Mouse (Mus musculus) splenic B cell, adult 2 months (primary cell): ENCODE data around the gene Fancc.
"Not testable (repeated sequence)": the region's sequence is repeated elsewhere in the genome, so short reads cannot be mapped to it uniquely, and the experiment has no call there.

Experiments used
- DNase-seq: peaks from one replicate; pipeline ENCODE4 v3.0.0-alpha.2; 2011; ENCODE audit warnings: low read depth, low spot score
- H3K27me3 ChIP-seq: 2 replicates; pipeline ENCODE4 v1.6.1; 2012; ENCODE audit warnings: mild to moderate bottlenecking, low read length, moderate library complexity, mixed read lengths; ENCODE audit not compliant: control insufficient read depth, poor library complexity, insufficient read depth, severe bottlenecking
- H3K36me3 ChIP-seq: 2 replicates; pipeline ENCODE4 v1.6.1; 2012; ENCODE audit warnings: mild to moderate bottlenecking, low read length, moderate library complexity, mixed read lengths; ENCODE audit not compliant: control insufficient read depth, poor library complexity, insufficient read depth, severe bottlenecking

Gene Fancc

DNA sequence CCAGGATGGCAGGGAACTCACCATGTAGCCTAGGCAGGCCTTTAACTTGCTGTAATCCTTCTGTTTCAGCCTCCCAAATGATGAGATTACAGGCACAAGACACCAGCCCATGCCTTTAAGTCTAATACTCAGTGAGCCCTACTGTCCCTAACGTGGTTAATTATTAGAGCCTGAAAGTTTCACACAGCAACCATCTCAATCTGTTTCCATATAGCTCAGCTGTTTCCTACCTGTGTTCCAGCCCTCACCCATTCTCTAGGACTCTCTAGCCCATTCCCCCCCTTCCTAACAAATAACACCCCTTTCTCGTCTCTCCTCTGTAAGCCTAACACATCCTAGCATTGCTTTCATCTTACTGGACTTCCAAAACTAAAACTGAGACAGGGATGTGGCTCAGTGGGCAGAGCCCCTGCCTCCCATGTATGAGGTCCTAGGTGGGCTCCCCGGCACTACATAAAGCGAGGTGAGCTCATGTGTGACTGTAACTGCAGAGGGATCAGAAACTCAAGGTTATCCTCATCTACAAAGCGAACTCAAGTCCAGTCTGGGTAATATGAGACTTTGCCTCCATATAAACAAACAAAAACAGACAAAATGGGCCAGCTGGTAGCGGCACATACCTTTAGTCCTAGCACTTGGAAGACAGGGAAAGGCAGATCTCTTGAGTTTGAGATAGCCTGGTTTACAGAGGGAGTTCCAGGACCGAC is 123.5 kb downstream of the Fancc start:
- Histone ChIP-seq H3K27me3 (peaks cover 2% of the 10 kb centered on the region; the same call in 1 of the 2 replicates), H3K36me3 (no peaks in the 10 kb centered on the region)
- DNase-seq, result no peak

- DNase-seq, result no peak
- Histone ChIP-seq H3K27me3 (no peaks in the 10 kb centered on the region), H3K36me3 (no peaks in the 10 kb centered on the region; the same call in 1 of the 2 replicates)
Observed at GRCm38 (mm10) chr13:63361755-63362154, 135.3 kb downstream of the Fancc start.

DNA sequence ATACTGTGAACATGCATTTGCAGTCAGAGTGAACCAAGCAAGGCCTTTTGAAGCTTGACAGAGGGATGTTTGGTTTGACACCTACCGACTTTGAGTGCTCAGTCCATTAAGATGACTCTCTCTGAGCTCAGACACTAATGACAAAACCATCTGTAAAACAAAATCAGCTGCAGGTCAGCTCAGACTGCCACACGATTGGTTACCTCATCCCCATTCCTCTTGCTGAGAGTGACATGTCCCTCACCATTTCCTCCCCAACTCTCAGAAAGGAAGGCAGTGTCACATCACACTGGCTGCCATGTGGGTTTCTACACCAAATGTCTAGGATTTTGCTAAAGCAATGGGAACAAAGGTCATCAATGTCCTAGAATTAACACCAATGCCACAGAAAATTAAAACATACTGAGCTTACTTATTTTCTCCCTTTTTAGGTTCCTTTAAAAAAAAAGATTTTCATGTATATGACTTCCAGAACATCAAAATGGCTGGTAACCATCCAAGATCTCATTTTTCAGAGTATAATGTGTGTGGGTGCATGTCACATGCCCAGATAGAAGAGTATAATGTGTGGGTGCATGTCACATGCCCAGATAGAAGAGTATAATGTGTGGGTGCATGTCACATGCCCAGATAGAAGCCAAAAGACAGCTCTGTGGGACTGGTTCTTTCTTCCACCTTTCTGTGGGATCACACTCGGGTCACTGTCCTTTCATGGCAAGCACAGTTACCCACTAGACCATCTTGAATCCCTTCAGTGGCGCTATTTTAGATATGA is 136.8 kb downstream of the Fancc start:
- H3K27me3 ChIP-seq, result no peaks in the 10 kb centered on the region
- no peak for DNase-seq

DNA sequence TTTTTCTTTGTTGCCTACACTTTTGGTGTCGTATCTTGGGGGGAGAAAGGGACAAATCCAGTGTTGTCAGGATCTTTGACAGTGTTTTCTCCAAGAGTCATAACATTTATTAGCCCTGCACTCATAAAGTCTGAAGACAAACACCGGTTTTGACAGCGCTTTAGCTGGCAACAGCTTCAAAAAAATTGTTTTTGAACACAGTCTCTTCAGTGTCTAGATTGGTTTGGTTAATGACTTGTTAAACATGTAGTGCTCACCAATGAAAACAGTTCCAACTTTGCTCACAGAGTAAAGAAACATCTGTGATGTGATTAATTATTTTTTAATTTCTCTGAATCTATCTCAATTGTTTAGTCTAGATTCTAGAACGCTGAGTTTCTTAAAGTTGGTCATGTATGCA is 137.7 kb downstream of the Fancc start:
- Histone ChIP-seq H3K36me3 (no peaks in the 10 kb centered on the region; the same call in 1 of the 2 replicates), H3K27me3 (no peaks in the 10 kb centered on the region)
- no peak for DNase-seq

More for the DNA sequence above, 136.8 kb downstream of the Fancc start:
- no peaks in the 10 kb centered on the region; the same call in 1 of the 2 replicates for H3K36me3 ChIP-seq

DNA sequence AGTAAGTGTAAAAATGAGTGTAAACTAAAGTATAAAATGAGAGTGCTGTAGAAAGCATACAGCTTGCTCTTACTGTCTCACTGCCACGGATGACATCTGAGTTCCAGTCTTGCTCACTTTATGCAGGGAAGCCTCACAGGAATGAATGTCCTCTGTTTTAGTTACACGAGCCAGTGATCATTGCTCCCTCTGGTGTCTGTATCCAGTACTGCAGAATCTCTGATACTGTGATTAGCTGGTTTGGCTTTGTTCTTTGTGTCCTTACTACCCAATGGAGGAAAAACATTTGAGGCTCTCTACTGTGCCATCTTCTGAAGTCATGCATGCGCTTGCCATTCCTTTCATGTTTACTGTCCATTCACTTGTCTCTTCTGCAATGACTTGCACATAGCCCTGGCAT is 140.5 kb downstream of the Fancc start:
- Histone ChIP-seq H3K36me3 (no peaks in the 10 kb centered on the region; the same call in 1 of the 2 replicates), H3K27me3 (no peaks in the 10 kb centered on the region)
- peak; percentile 70 for DNase-seq

DNA sequence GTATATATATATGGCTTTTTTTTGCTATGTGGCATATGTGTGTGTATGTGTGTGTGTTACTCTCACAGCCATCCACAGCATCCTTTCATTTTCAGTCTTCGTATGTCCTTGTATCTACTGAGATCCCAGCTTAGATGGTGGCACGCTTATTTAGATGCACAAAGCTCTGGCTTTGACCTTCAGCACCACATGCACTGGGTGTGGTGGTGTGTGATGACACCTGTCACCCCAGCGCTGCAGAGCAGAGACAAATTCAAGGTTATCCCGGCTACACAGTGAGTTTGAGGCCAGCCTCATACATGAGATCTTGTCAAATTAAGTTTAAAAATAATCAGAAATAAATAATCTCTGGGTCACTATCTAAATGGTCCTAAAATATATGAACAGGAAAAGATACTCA is 141.0 kb downstream of the Fancc start:
- Histone ChIP-seq H3K27me3 (no peaks in the 10 kb centered on the region), H3K36me3 (no peaks in the 10 kb centered on the region; the same call in 1 of the 2 replicates)
- DNase-seq, result no peak

DNA sequence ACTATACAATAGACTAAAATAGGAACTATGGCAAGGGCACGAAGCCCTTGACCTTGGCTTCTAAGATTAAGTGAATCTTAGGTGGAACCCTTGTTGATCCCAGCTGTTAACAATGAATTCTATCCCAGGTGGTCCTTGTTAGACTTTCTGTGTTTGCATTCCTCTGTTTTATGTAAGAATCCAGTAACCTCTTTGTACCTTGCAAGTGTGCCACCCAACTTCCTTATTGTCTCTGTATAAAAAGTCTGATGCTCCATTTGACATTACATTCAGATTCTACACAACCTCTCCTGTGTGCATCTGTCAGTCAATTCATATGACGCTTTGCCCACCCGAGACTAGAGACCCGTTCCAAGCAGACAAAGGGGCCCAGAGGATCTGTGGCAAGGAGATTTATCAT is 143.8 kb downstream of the Fancc start:
- H3K36me3 ChIP-seq, H3K27me3 ChIP-seq, DNase-seq: not testable (repeated sequence)

- H3K36me3 ChIP-seq, result no peaks in the 10 kb centered on the region
- no peaks in the 10 kb centered on the region for H3K27me3 ChIP-seq
- DNase-seq, result no peak
Observed at GRCm38 (mm10) chr13:63350076-63350475, 147.0 kb downstream of the Fancc start.

GRCm38 (mm10) chr13:63347639-63348038 is 149.4 kb downstream of the Fancc start:
- Histone ChIP-seq H3K27me3 (no peaks in the 10 kb centered on the region), H3K36me3 (no peaks in the 10 kb centered on the region)
- no peak for DNase-seq

- no peak for DNase-seq
- no peaks in the 10 kb centered on the region for H3K27me3 ChIP-seq
- H3K36me3 ChIP-seq, result no peaks in the 10 kb centered on the region
Observed at GRCm38 (mm10) chr13:63345476-63346225, 151.4 kb downstream of the Fancc start.

- H3K27me3 ChIP-seq, result no peaks in the 10 kb centered on the region
- no peaks in the 10 kb centered on the region for H3K36me3 ChIP-seq
- no peak for DNase-seq
Observed at GRCm38 (mm10) chr13:63344481-63344880, 152.6 kb downstream of the Fancc start.

DNA sequence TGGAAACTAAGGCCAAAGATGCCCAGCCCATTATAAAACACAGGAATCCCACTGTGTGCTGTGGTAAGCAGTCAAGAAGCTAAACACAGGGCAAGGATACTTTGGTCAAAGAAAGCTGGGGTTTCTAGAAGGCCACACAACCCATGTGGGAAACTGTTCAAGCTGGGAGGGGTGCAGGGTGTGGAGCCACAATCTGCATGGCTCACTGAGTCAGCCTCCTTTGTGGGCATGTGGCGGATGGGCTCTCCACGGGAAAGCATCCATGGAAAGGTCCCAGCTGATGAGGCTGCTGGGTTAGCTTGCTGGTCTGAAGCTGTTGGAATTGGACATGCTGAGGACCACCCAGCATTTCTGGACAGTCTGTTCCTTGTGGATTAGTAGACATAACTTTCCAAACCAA is 154.3 kb downstream of the Fancc start:
- no peaks in the 10 kb centered on the region for H3K36me3 ChIP-seq
- no peaks in the 10 kb centered on the region for H3K27me3 ChIP-seq
- no peak for DNase-seq

- no peaks in the 10 kb centered on the region for H3K27me3 ChIP-seq
- DNase-seq, result no peak
- no peaks in the 10 kb centered on the region for H3K36me3 ChIP-seq
Observed at GRCm38 (mm10) chr13:63339946-63340345, 157.1 kb downstream of the Fancc start.

DNA sequence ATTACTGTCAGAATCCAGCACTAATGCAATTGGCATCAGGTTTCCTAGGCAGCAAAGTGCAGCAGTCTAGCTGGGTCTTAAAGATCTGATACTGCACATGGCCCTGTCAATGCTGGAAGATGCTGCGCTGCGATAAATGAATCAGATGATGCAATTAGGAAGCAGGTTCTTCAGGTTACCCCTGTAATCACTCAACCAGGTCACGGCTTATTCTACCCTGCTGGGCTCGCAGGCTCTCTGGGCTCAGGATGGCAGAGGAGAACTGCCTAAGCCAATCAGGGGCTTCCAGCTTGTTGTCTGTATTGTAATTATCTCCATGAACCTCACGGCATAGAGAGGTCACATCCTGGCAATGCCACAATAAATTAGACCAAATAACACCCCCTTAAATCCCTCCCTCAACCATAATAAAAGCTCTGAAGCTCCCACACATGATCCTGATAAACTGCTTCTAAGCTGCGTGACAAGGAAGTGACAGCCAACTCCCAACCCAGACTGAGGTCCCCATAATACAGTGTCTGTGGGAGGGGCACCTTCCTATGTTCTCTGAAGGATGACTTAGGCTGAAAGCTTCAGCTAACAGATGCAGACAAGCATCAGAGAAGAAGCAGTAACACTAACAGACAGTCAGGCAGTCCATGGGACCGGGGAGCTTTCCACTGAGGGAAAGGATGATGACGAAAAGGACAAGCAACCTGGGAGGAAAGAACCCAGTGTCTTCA is 159.7 kb downstream of the Fancc start:
- no peak for DNase-seq
- no peaks in the 10 kb centered on the region for H3K27me3 ChIP-seq
- H3K36me3 ChIP-seq, result no peaks in the 10 kb centered on the region
